Mouse (Mus musculus): Measurements from ENCODE around the gene Igfbp4. TPM values are rescaled to one million over a fixed set of nuclear protein-coding genes. Genes with fewer than 3 reads are reported as not detected.

Gene Igfbp4
- polyA plus RNA-seq, 1 experiment from 2014 or later: 584 TPM

DNA sequence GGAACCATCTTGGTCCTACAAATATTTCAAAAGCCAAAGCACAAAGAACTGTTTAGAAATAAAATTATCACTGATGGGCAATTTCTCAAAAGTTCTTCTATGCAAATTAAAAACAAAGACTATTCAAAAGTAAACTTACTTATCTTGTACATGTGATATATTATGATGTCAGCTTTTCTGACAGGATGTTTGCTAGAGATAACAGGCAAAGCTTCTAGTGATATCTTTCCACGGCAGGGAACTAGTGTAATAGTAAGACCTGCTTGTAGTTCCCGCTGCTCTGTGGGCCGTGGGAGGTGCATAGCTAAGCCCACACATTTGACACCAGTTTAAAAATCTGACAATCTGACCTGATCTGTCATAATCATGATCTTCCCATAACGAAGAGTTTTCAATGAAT, 30.9 kb upstream of the Igfbp4 start:
- 86% methylated on average over 4 of the region's 4 CpGs for WGBS
- ATAC-seq (replicated peaks; ENCODE audit: low FRiP score, low read depth) (no peak), DNase-seq (ENCODE audit: low spot score) (no peak)
- TF ChIP-seq CTCF (IDR thresholded peaks at IDR 0.05; ENCODE audit: low read depth): no peak
- no peak overlapping the region for H3K27ac ChIP-seq
- no peak overlapping the region for H3K9ac ChIP-seq (ENCODE audit: low read depth, low read length)
- peaks cover 33% of the 10 kb centered on the region for H3K36me3 ChIP-seq (ENCODE audit: insufficient read depth, low read length)
- H3K4me1 ChIP-seq (replicated peaks; ENCODE audit: insufficient read depth, low read length): no peaks in the 10 kb centered on the region
- no peaks in the 10 kb centered on the region for H3K27me3 ChIP-seq (ENCODE audit: insufficient read depth, low read length)
- no peak overlapping the region for H3K4me3 ChIP-seq (replicated peaks; ENCODE audit: low read depth, low read length)
- H3K4me2 ChIP-seq (ENCODE audit: low read length): no peak overlapping the region
- no peaks in the 10 kb centered on the region for H3K9me3 ChIP-seq (replicated peaks; ENCODE audit: low read length)

DNA sequence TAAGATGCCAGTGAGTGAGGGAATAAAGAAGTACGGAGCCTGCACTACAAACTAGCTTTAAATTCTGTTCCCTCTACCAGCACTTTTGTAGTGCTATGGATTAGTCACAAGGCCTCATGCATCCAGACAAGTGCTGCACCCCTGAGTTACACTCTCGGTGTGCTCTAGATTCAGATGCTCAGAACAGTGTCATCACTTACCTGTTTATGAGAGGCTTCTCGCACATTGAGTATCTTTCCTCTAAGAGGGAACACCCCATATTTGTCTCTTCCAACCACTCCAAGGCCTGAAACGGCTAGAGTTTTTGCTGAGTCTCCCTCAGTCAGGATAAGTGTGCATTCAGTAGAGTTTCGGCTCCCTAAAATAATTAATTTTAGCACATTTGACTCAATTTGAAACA, 30.3 kb upstream of the Igfbp4 start:
- no peak overlapping the region for H3K9ac ChIP-seq (ENCODE audit: low read depth, low read length)
- H3K4me2 ChIP-seq (ENCODE audit: low read length): no peak overlapping the region
- WGBS: 94% methylated on average over 5 of the region's 5 CpGs
- H3K27ac ChIP-seq: no peak overlapping the region
- H3K36me3 ChIP-seq (ENCODE audit: insufficient read depth, low read length): peaks cover 35% of the 10 kb centered on the region
- H3K27me3 ChIP-seq (ENCODE audit: insufficient read depth, low read length): no peaks in the 10 kb centered on the region
- no peak for TF ChIP-seq CTCF (IDR thresholded peaks at IDR 0.05; ENCODE audit: low read depth)
- no peak overlapping the region for H3K4me3 ChIP-seq (replicated peaks; ENCODE audit: low read depth, low read length)
- no peak for DNase-seq (ENCODE audit: low spot score)
- ATAC-seq (replicated peaks; ENCODE audit: low FRiP score, low read depth): no peak
- no peaks in the 10 kb centered on the region for H3K4me1 ChIP-seq (replicated peaks; ENCODE audit: insufficient read depth, low read length)
- H3K9me3 ChIP-seq (replicated peaks; ENCODE audit: low read length): no peaks in the 10 kb centered on the region

- TF ChIP-seq CTCF (IDR thresholded peaks at IDR 0.05; ENCODE audit: low read depth): no peak
- WGBS: 81% methylated on average over 1 of the region's 1 CpGs
- Histone ChIP-seq H3K4me1 (replicated peaks; ENCODE audit: insufficient read depth, low read length) (no peaks in the 10 kb centered on the region), H3K9ac (ENCODE audit: low read depth, low read length) (no peak overlapping the region), H3K36me3 (ENCODE audit: insufficient read depth, low read length) (peaks cover 37% of the 10 kb centered on the region), H3K9me3 (replicated peaks; ENCODE audit: low read length) (no peaks in the 10 kb centered on the region), H3K4me2 (ENCODE audit: low read length) (no peak overlapping the region), H3K27ac (no peak overlapping the region), H3K4me3 (replicated peaks; ENCODE audit: low read depth, low read length) (no peak overlapping the region), H3K27me3 (ENCODE audit: insufficient read depth, low read length) (no peaks in the 10 kb centered on the region)
- ATAC-seq (replicated peaks; ENCODE audit: low FRiP score, low read depth) (no peak), DNase-seq (ENCODE audit: low spot score) (no peak)
Observed at GRCm38 (mm10) chr11:99013856-99014255, 27.2 kb upstream of the Igfbp4 start.

- 0 out of 2 replicates have a peak, but pooled peaks cover 6% of the 10 kb centered on the region for H3K4me1 ChIP-seq (replicated peaks; ENCODE audit: insufficient read depth, low read length)
- ATAC-seq (replicated peaks; ENCODE audit: low FRiP score, low read depth): no peak
- H3K27me3 ChIP-seq (ENCODE audit: insufficient read depth, low read length): no peaks in the 10 kb centered on the region
- 93% methylated on average over 6 of the region's 6 CpGs for WGBS
- no peak overlapping the region for H3K27ac ChIP-seq
- no peak for DNase-seq (ENCODE audit: low spot score)
- H3K9ac ChIP-seq (ENCODE audit: low read depth, low read length): no peak overlapping the region
- H3K4me3 ChIP-seq (replicated peaks; ENCODE audit: low read depth, low read length): no peak overlapping the region
- no peak for TF ChIP-seq CTCF (IDR thresholded peaks at IDR 0.05; ENCODE audit: low read depth)
- H3K36me3 ChIP-seq (ENCODE audit: insufficient read depth, low read length): 0 out of 2 replicates have a peak, but pooled peaks cover 19% of the 10 kb centered on the region
- no peaks in the 10 kb centered on the region for H3K9me3 ChIP-seq (replicated peaks; ENCODE audit: low read length)
- no peak overlapping the region for H3K4me2 ChIP-seq (ENCODE audit: low read length)
Observed at GRCm38 (mm10) chr11:99019844-99020243, 21.2 kb upstream of the Igfbp4 start.

DNA sequence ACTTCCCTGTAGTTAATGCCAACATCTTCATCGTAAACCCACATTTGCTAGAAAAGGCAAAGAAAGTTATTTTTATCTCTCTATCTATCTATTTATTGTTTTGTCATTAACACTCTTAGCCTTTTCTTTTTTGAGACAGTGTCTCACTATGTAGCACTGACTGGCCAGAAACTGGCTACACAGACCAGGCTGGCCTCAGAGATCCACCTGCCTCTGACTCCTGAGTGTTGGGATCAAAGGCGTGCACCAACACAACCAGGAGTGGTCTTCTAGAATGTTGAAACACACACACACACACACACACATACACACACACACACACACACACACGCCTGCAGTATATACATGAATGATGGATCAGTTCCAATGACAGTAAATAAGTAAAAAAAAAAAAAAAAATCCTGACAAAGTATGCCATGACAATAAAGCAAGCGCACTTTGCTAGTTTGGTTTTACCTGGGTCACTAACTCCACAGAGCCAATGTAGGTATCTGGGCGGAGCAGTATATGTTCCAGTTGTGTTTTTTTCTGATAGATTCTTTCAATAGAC, 18.6 kb upstream of the Igfbp4 start:
- 68% methylated on average over 5 of the region's 5 CpGs for WGBS
- 0 out of 2 replicates have a peak, but pooled peaks cover 10% of the 10 kb centered on the region for H3K36me3 ChIP-seq (ENCODE audit: insufficient read depth, low read length)
- H3K4me3 ChIP-seq (replicated peaks; ENCODE audit: low read depth, low read length): peak overlapping the region; percentile 75
- H3K4me1 ChIP-seq (replicated peaks; ENCODE audit: insufficient read depth, low read length): 0 out of 2 replicates have a peak, but pooled peaks cover 6% of the 10 kb centered on the region
- no peak for TF ChIP-seq CTCF (IDR thresholded peaks at IDR 0.05; ENCODE audit: low read depth)
- DNase-seq (ENCODE audit: low spot score) (no peak), ATAC-seq (replicated peaks; ENCODE audit: low FRiP score, low read depth) (no peak)
- no peaks in the 10 kb centered on the region for H3K27me3 ChIP-seq (ENCODE audit: insufficient read depth, low read length)
- peak overlapping the region; percentile 67 for H3K4me2 ChIP-seq (ENCODE audit: low read length)
- no peaks in the 10 kb centered on the region for H3K9me3 ChIP-seq (replicated peaks; ENCODE audit: low read length)
- H3K9ac ChIP-seq (ENCODE audit: low read depth, low read length): no peak overlapping the region
- H3K27ac ChIP-seq: no peak overlapping the region

DNA sequence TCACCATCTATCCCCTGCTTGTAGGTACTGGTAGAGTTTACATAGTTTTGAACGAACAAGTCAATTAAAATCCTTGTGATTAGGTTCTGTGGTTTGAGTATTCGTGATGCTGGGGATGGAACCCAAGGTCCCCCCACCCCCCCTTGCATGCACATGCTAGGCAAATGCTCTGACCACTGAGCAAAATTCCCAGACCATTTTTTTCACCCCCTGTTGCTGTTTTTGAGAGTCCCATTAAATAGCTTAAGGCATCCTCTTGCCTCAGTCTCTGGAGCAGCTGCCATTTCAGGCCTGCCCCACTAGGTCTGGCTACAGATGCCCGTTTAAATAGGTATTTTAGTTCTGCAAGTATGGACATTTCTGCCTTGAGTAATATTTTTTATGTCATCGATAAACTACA, 17.9 kb upstream of the Igfbp4 start:
- H3K27ac ChIP-seq: no peak overlapping the region
- peak overlapping the region; percentile 75 for H3K9ac ChIP-seq (ENCODE audit: low read depth, low read length)
- WGBS: 4% methylated on average over 4 of the region's 4 CpGs
- no peaks in the 10 kb centered on the region for H3K9me3 ChIP-seq (replicated peaks; ENCODE audit: low read length)
- H3K36me3 ChIP-seq (ENCODE audit: insufficient read depth, low read length): 0 out of 2 replicates have a peak, but pooled peaks cover 10% of the 10 kb centered on the region
- peak overlapping the region; percentile 67 for H3K4me2 ChIP-seq (ENCODE audit: low read length)
- H3K4me1 ChIP-seq (replicated peaks; ENCODE audit: insufficient read depth, low read length): 0 out of 2 replicates have a peak, but pooled peaks cover 6% of the 10 kb centered on the region
- no peak for DNase-seq (ENCODE audit: low spot score)
- peak overlapping the region; percentile 75 for H3K4me3 ChIP-seq (replicated peaks; ENCODE audit: low read depth, low read length)
- no peaks in the 10 kb centered on the region for H3K27me3 ChIP-seq (ENCODE audit: insufficient read depth, low read length)
- TF ChIP-seq CTCF (IDR thresholded peaks at IDR 0.05; ENCODE audit: low read depth): no peak
- ATAC-seq (replicated peaks; ENCODE audit: low FRiP score, low read depth): no peak

Data from kidney, postnatal 0 days (tissue).